Mouse (Mus musculus) heart, adult 2 months (tissue): Measurements from ENCODE around the gene Pacs1.

Experiments used
- CTCF ChIP-seq: fragments of 200-600 bp; IDR thresholded peaks from 2 replicates; pipeline ENCODE4 v1.8.1; 2022; ENCODE audit warnings: antibody characterized with exemption, mild to moderate bottlenecking, moderate library complexity
- EP300 ChIP-seq: fragments of 200-500 bp; IDR thresholded peaks from 2 replicates; pipeline ENCODE4 v1.6.1; 2011; ENCODE audit warnings: low read depth, low read length, control low read depth; ENCODE audit not compliant: insufficient read depth
- POLR2A ChIP-seq: fragments of 200-500 bp; IDR thresholded peaks from 2 replicates; pipeline ENCODE4 v1.6.1; 2011; ENCODE audit warnings: mild to moderate bottlenecking, low read depth, low read length, control low read depth; ENCODE audit not compliant: insufficient read depth

DNA sequence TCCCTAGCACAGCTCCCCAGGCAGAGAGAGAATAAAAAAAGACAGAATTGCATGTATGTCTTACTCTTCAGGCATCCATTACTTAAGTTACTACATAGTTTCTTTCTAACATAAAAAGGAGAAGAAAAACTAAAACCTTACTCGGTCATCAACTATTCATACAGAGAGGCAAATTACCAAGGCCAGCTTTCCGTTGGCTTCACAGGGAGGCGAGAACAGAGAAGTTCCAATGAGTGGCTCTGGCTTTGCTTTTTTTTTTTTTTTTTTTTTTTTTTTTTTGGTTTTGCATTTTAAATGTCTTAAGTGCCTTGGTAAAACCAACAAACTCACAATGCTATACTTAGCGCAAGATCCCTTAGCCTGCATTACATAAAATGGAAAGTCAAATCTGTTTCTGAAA is 40.2 kb downstream of the Pacs1 start:
- TF ChIP-seq POLR2A (no peak), EP300 (no peak), CTCF (no peak)
